Mouse (Mus musculus) CH12.LX (cell line): ENCODE results near the gene Sox1. TPM values are rescaled to one million over a fixed set of nuclear protein-coding genes. Genes with fewer than 3 reads are reported as not detected.

Experiments
- DNase-seq: peaks from one replicate; pipeline ENCODE4 v3.0.0-alpha.2; 2013; ENCODE audit errors: extremely low read depth
- H3K27ac ChIP-seq: 2 replicates; pipeline ENCODE4 v1.5.1; 2012; ENCODE audit warnings: low read depth, mild to moderate bottlenecking, control low read depth, moderate library complexity; ENCODE audit not compliant: insufficient read depth
- H3K27me3 ChIP-seq: replicated peaks from 2 replicates; pipeline ENCODE3; 2012; ENCODE audit warnings: inconsistent platforms
- H3K36me3 ChIP-seq, 2 experiments: replicated peaks in 1 of 2; 2 replicates each; pipeline versions ENCODE3 to v1.6.1; 2012; ENCODE audit warnings: inconsistent platforms in 1 of 2, low read length in 1 of 2, mild to moderate bottlenecking in 1 of 2, mixed read lengths in 1 of 2, moderate library complexity in 1 of 2; ENCODE audit not compliant: control insufficient read depth in 1 of 2, insufficient read depth in 1 of 2
- H3K4me1 ChIP-seq, 2 experiments: 2 replicates each; pipeline ENCODE4 v1.6.1; 2012; ENCODE audit warnings: inconsistent platforms in 1 of 2, moderate library complexity in 1 of 2; ENCODE audit not compliant: insufficient read depth in 2 of 2, control insufficient read depth in 1 of 2
- H3K4me2 ChIP-seq: 2 replicates; pipeline ENCODE4 v1.6.1; 2012; ENCODE audit warnings: low read depth, mild to moderate bottlenecking, control low read depth; ENCODE audit not compliant: poor library complexity, insufficient read depth, severe bottlenecking
- H3K4me3 ChIP-seq, 3 experiments: fragments of 150-350 bp in 1 of 3; sonication (generic) in 1 of 3; replicated peaks in 1 of 3; 2 replicates each; pipeline versions ENCODE3 to v1.5.1; 2011 to 2012; ENCODE audit warnings: low read depth in 2 of 3, low read length in 2 of 3, mild to moderate bottlenecking in 2 of 3, moderate library complexity in 2 of 3, control low read depth in 1 of 3, improper control_type of control experiment in 1 of 3, inconsistent platforms in 1 of 3, mixed read lengths in 1 of 3; ENCODE audit not compliant: poor library complexity in 1 of 3
- H3K79me2 ChIP-seq: replicated peaks from 2 replicates; pipeline ENCODE4 v1.6.1; 2012; ENCODE audit warnings: mild to moderate bottlenecking, moderate library complexity; ENCODE audit not compliant: control insufficient read depth, poor library complexity, insufficient read depth, severe bottlenecking; ENCODE audit errors: extremely low read depth
- H3K9ac ChIP-seq: 2 replicates; pipeline ENCODE4 v1.6.1; 2012; ENCODE audit warnings: low read depth, mild to moderate bottlenecking, control low read depth, moderate library complexity; ENCODE audit not compliant: insufficient read depth
- H3K9me3 ChIP-seq: replicated peaks from 2 replicates; pipeline ENCODE3; 2012; ENCODE audit warnings: low read length, inconsistent platforms, mixed read lengths
- BHLHE40 ChIP-seq: IDR thresholded peaks from 2 replicates; pipeline ENCODE4 v1.6.1; 2011; ENCODE audit warnings: mild to moderate bottlenecking, low read depth, low read length, improper control_type of control experiment
- CHD1 ChIP-seq: IDR thresholded peaks from 2 replicates; pipeline ENCODE4 v1.6.1; 2012; ENCODE audit warnings: low read depth, low read length, improper control_type of control experiment, inconsistent platforms
- CHD2 ChIP-seq: IDR thresholded peaks from 2 replicates; pipeline ENCODE4 v1.6.1; 2011; ENCODE audit warnings: low read length, improper control_type of control experiment
- CTCF ChIP-seq, 2 experiments: IDR thresholded peaks in 1 of 2; conservative IDR thresholded peaks in 1 of 2; 2 replicates each; pipeline ENCODE4 v1.5.1; 2011 to 2012; ENCODE audit warnings: low read depth in 2 of 2, low read length in 2 of 2, improper control_type of control experiment in 1 of 2, inconsistent platforms in 1 of 2, mild to moderate bottlenecking in 1 of 2, moderate library complexity in 1 of 2
- E2F4 ChIP-seq: IDR thresholded peaks from 2 replicates; pipeline ENCODE4 v1.6.1; 2011; ENCODE audit warnings: low read depth, low read length, improper control_type of control experiment; ENCODE audit not compliant: insufficient replicate concordance
- EP300 ChIP-seq: IDR thresholded peaks from 2 replicates; pipeline ENCODE4 v1.6.1; 2011; ENCODE audit warnings: low read length, improper control_type of control experiment
- ETS1 ChIP-seq: conservative IDR thresholded peaks from 2 replicates; pipeline ENCODE4 v1.6.1; 2012; ENCODE audit warnings: low read depth, mild to moderate bottlenecking, inconsistent platforms, low read length, improper control_type of control experiment, moderate library complexity
- GABPA ChIP-seq: IDR thresholded peaks from 2 replicates; pipeline ENCODE4 v1.6.1; 2012; ENCODE audit warnings: low read depth, low read length, improper control_type of control experiment, inconsistent platforms; ENCODE audit not compliant: insufficient replicate concordance
- HCFC1 ChIP-seq: IDR thresholded peaks from 2 replicates; pipeline ENCODE4 v1.6.1; 2012; ENCODE audit warnings: low read depth, mild to moderate bottlenecking, inconsistent platforms, low read length, improper control_type of control experiment
- JUN ChIP-seq: IDR thresholded peaks from 2 replicates; pipeline ENCODE4 v1.6.1; 2011; ENCODE audit warnings: low read depth, mild to moderate bottlenecking, low read length, improper control_type of control experiment, moderate library complexity; ENCODE audit not compliant: insufficient read depth
- JUND ChIP-seq: conservative IDR thresholded peaks from 2 replicates; pipeline ENCODE4 v1.6.1; 2011; ENCODE audit warnings: low read depth, low read length, improper control_type of control experiment
- MAZ ChIP-seq: IDR thresholded peaks from 2 replicates; pipeline ENCODE4 v1.6.1; 2012; ENCODE audit warnings: low read depth, mild to moderate bottlenecking, inconsistent platforms, low read length, improper control_type of control experiment, moderate library complexity
- MXI1 ChIP-seq: IDR thresholded peaks from 2 replicates; pipeline ENCODE4 v1.6.1; 2011; ENCODE audit warnings: mild to moderate bottlenecking, low read depth, low read length, improper control_type of control experiment
- MYC ChIP-seq: IDR thresholded peaks from 2 replicates; pipeline ENCODE4 v1.6.1; 2011; ENCODE audit warnings: low read depth, mild to moderate bottlenecking, improper control_type of control experiment, low read length
- NELFE ChIP-seq: IDR thresholded peaks from 2 replicates; pipeline ENCODE4 v1.6.1; 2011; ENCODE audit warnings: low read depth, low read length, improper control_type of control experiment
- NRF1 ChIP-seq: IDR thresholded peaks from 2 replicates; pipeline ENCODE4 v1.6.1; 2014; ENCODE audit warnings: low read depth, mild to moderate bottlenecking, inconsistent platforms, low read length, improper control_type of control experiment, moderate library complexity
- PAX5 ChIP-seq: IDR thresholded peaks from 2 replicates; pipeline ENCODE4 v1.6.1; 2012; ENCODE audit warnings: low read length, inconsistent platforms, mixed read lengths
- POLR2A ChIP-seq: IDR thresholded peaks from 2 replicates; pipeline ENCODE4 v1.6.1; 2011; ENCODE audit warnings: low read depth, mild to moderate bottlenecking, improper control_type of control experiment, low read length
- SIN3A ChIP-seq: IDR thresholded peaks from 2 replicates; pipeline ENCODE4 v1.6.1; 2012; ENCODE audit warnings: low read length, improper control_type of control experiment, inconsistent platforms
- SMC3 ChIP-seq: IDR thresholded peaks from 2 replicates; pipeline ENCODE4 v1.6.1; 2011; ENCODE audit warnings: low read depth, low read length, improper control_type of control experiment
- TCF12 ChIP-seq: IDR thresholded peaks from 2 replicates; pipeline ENCODE4 v1.6.1; 2014; ENCODE audit warnings: low read depth, mild to moderate bottlenecking, inconsistent platforms, low read length, improper control_type of control experiment
- USF1 ChIP-seq: IDR thresholded peaks from 2 replicates; pipeline ENCODE4 v1.6.1; 2014; ENCODE audit warnings: low read depth, mild to moderate bottlenecking, inconsistent platforms, low read length, improper control_type of control experiment
- ZKSCAN1 ChIP-seq: IDR thresholded peaks from 2 replicates; pipeline ENCODE4 v1.6.1; 2012; ENCODE audit warnings: low read depth, inconsistent platforms, low read length, improper control_type of control experiment, borderline replicate concordance
- ZNF384 ChIP-seq: IDR thresholded peaks from 2 replicates; pipeline ENCODE4 v1.6.1; 2012; ENCODE audit warnings: low read depth, low read length, improper control_type of control experiment, inconsistent platforms
- dilution Hi-C: fragments of 300-500 bp; cut with MboI; formaldehyde crosslinking; loops from 2 replicates; pipeline ENCODE4 v1.14.3; 2020; ENCODE audit warnings: low sequenced_read_pairs; ENCODE audit not compliant: extremely low pct_unique_long_range_greater_than_20kb, extremely low pct_ligation_motif_present
- in situ Hi-C: fragments of 300-500 bp; cut with MboI; formaldehyde crosslinking; loops from 3 replicates; pipeline ENCODE4 v1.14.3; 2019; ENCODE audit warnings: low sequenced_read_pairs, low pct_ligation_motif_present, low pct_unique_long_range_greater_than_20kb, mixed read lengths
- polyA plus RNA-seq: library from polyadenylated mRNA; unstranded; fragments of >175 nt; gene quantifications from 2 replicates; pipeline ENCODE4 v1.2.1, GENCODE M21; 2012; ENCODE audit warnings: low read depth; ENCODE audit not compliant: insufficient read length
- total RNA-seq, 2 experiments: library from RNA; depleted of rRNA; stranded (reverse); fragments of 300-350 nt in 1 of 2; fragments of >200 nt in 1 of 2; gene quantifications; 2 replicates each; pipeline ENCODE4 v1.2.3; 2012 to 2014

The Sox1 gene
- total and polyA plus RNA-seq, 3 experiments: not detected

DNA sequence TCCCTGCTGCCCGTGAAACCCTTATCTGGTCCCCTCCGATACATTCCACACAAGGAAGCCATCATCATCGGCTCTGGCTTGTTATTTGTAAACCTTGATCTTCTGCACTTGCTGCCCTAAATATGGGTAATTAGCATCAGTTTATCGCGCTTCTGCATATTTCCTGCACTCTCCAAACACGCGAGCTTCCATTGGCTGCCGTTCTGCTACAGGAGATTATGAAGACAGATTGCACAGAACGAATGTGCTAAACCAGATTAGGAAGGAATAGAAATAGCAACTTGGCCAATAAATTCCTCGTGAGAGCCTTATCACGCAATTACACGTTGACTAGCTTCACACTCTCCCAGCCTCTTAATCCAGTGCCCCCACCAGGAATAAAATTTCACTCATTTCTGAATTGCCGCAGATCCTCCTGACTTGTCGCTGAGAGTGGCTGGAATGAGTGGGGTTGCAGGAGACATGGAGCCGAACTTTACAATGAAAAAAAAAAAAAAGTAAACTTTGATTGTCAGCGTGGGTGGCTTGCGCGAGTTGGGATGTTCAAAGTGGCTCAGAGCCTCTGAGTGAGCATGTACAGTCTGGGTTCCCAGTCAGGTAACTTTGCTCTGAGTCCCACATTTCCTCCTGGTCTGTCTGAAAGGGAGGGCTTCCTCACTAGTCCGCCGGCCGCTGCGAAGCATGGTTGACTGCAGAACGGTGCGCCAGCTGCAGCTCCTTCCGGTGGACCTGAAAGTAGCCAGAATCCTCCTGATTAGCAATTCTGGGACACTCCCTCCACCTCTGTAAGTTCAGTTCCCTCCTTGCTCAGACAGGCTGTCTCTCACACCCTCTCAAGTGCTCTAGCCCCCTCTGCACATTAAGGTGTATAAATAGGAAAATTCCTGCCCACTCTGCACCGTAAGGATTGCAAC lies 33.0 kb downstream of the Sox1 start:
- Histone ChIP-seq H3K9ac (no peak overlapping the region), H3K36me3 (no peaks in the 10 kb centered on the region), H3K4me2 (no peak overlapping the region), H3K79me2 (no peaks in the 10 kb centered on the region), H3K4me1 (no peaks in the 10 kb centered on the region), H3K27ac (no peak overlapping the region), H3K27me3 (peaks cover 73% of the 10 kb centered on the region), H3K9me3 (no peaks in the 10 kb centered on the region), H3K4me3 (no peak overlapping the region)
- DNase-seq: no peak
- dilution Hi-C loops: no loop called here
- in situ Hi-C loops: no loop called here
- TF ChIP-seq GABPA (no peak), CTCF (conservative IDR thresholded peaks at IDR 0.05 in 1 of 2, IDR thresholded peaks at IDR 0.05 in 1 of 2; ENCODE audit: low read depth in 2 of 2, low read length in 2 of 2) (no peak), NRF1 (no peak), MYC (no peak), JUND (no peak), MAZ (no peak), ETS1 (no peak), E2F4 (no peak), JUN (no peak), POLR2A (no peak), EP300 (no peak), MXI1 (no peak), SIN3A (no peak), USF1 (no peak), NELFE (no peak)

DNA sequence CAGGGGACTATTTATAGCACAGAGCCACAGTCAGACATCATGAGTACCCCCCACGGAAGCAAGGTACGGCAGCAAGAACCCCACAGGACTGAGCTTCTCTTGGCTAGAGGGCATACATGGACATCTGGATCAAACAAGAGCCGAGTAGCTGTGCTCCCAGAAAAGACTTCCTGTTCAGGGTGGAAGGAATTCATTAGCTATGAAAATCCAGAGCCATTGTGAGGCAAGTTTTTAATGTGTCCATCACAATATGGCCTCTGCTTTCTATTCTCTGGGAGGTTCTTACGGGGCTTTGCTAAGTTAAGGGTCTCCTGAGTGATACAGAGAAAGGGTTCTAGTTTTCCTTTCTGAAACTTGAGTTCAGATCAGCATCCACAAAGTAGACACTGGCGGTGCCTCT lies 33.8 kb downstream of the Sox1 start:
- TF ChIP-seq MAZ (no peak), SMC3 (no peak), GABPA (no peak), ZKSCAN1 (no peak), BHLHE40 (no peak), USF1 (no peak), HCFC1 (no peak), EP300 (no peak), CHD1 (no peak), TCF12 (no peak), ZNF384 (no peak), POLR2A (no peak), ETS1 (no peak), CHD2 (no peak), PAX5 (no peak), NELFE (no peak), MYC (no peak), SIN3A (no peak)
- TF ChIP-seq, all 38 proteins: peak for 0
- dilution Hi-C loops (no loop called here), in situ Hi-C loops (no loop called here)
- Histone ChIP-seq H3K36me3 (no peaks in the 10 kb centered on the region), H3K4me2 (no peak overlapping the region), H3K27me3 (peaks cover 78% of the 10 kb centered on the region), H3K79me2 (no peaks in the 10 kb centered on the region), H3K4me1 (no peaks in the 10 kb centered on the region), H3K9ac (no peak overlapping the region), H3K9me3 (no peaks in the 10 kb centered on the region), H3K27ac (no peak overlapping the region), H3K4me3 (no peak overlapping the region)
- no peak for DNase-seq
